ENCODE assay signal across 8 mouse cellular contexts in genomic region chr7:4788499-4789435, GRCm38 (mm10). TPM values are rescaled to one million over a fixed set of nuclear protein-coding genes. Genes with fewer than 3 reads are reported as not detected.
DNase-seq lines count a peak whose midpoint lies in the region; ATAC-seq and TF ChIP-seq lines count a peak whose summit lies in the region.

No protein-coding gene starts in this region.

- intact Hi-C loops in heart, postnatal 14 days (cut with DNase I), result loop anchor here (2.0 kb wide), 1 partner anchor 48 kb away; the partner anchor contains the start of gene Kmt5c

- H3K9me3 ChIP-seq in ES-Bruce4 (replicated peaks; ENCODE audit: control insufficient read depth, insufficient read depth, low read length, poor library complexity, severe bottlenecking), result no peaks in the 10 kb centered on the region
- no peaks in the 10 kb centered on the region for H3K9me3 ChIP-seq in forebrain, embryonic 13.5 days (replicated peaks)
- H3K9me3 ChIP-seq in lung, postnatal 0 days (ENCODE audit: low read length), result no peaks in the 10 kb centered on the region

- no peak for TF ChIP-seq EP300 in ES-Bruce4 (IDR thresholded peaks at IDR 0.05; ENCODE audit: insufficient read depth, low read depth, low read length)
- TF ChIP-seq EP300 in lung, postnatal 0 days (IDR thresholded peaks at IDR 0.05), result no peak

- peak; percentile 69 to 71 for DNase-seq in heart, postnatal 14 days
- DNase-seq in layer of hippocampus, postnatal 10 days (ENCODE audit: low spot score in 2 of 2), result peak; percentile 64 to 74
- peak; percentile 75 for DNase-seq in lung, postnatal 0 days (ENCODE audit: low spot score)
- DNase-seq in ovary, postnatal 10 days (ENCODE audit: low spot score), result peak; percentile 49
- DNase-seq in thymus, postnatal 25 days, result peak; percentile 47

- peak overlapping the region; percentile 41 for H3K27ac ChIP-seq in ES-Bruce4 (ENCODE audit: insufficient read depth, low read length)
- peak overlapping the region; percentile 48 for H3K27ac ChIP-seq in bone marrow macrophage, adult 2 months (ENCODE audit: insufficient read depth, low read depth, low read length)
- peak overlapping the region; percentile 25; the same call in 1 of the 2 replicates for H3K27ac ChIP-seq in forebrain, embryonic 13.5 days
- H3K27ac ChIP-seq in lung, postnatal 0 days (ENCODE audit: low read length), result peak overlapping the region; percentile 84

- no peaks in the 10 kb centered on the region for H3K4me1 ChIP-seq in ES-Bruce4 (ENCODE audit: control insufficient read depth, insufficient read depth, low read length)
- H3K4me1 ChIP-seq in bone marrow macrophage, adult 2 months (ENCODE audit: control insufficient read depth, insufficient read depth, low read length), result peaks cover 9% of the 10 kb centered on the region
- H3K4me1 ChIP-seq in forebrain, embryonic 13.5 days, result peaks cover 19% of the 10 kb centered on the region
- H3K4me1 ChIP-seq in lung, postnatal 0 days (ENCODE audit: insufficient read depth, low read depth, low read length), result 0 out of 2 replicates have a peak, but pooled peaks cover 7% of the 10 kb centered on the region

- no peaks in the 10 kb centered on the region for H3K27me3 ChIP-seq in ES-Bruce4 (ENCODE audit: control insufficient read depth, insufficient read depth, low read length, poor library complexity, severe bottlenecking)
- peaks cover 28% of the 10 kb centered on the region for H3K27me3 ChIP-seq in forebrain, embryonic 13.5 days
- H3K27me3 ChIP-seq in lung, postnatal 0 days (replicated peaks; ENCODE audit: insufficient read depth, low read length), result no peaks in the 10 kb centered on the region

- no peak for TF ChIP-seq POLR2A in ES-Bruce4 (IDR thresholded peaks at IDR 0.05; ENCODE audit: insufficient read depth, low read length)
- TF ChIP-seq POLR2A in bone marrow macrophage, adult 2 months (IDR thresholded peaks at IDR 0.05; ENCODE audit: borderline replicate concordance, low read depth, low read length), result no peak

- H3K36me3 ChIP-seq in ES-Bruce4 (ENCODE audit: control insufficient read depth, insufficient read depth, low read length, poor library complexity, severe bottlenecking), result peaks cover 8% of the 10 kb centered on the region
- peaks cover under 1% of the 10 kb centered on the region; the same call in 1 of the 2 replicates for H3K36me3 ChIP-seq in forebrain, embryonic 13.5 days (ENCODE audit: poor library complexity, severe bottlenecking)
- no peaks in the 10 kb centered on the region for H3K36me3 ChIP-seq in lung, postnatal 0 days (ENCODE audit: insufficient read depth, low read length)

- no peak for TF ChIP-seq CTCF in ES-Bruce4 (IDR thresholded peaks at IDR 0.05; ENCODE audit: low read depth, low read length)
- no peak for TF ChIP-seq CTCF in bone marrow macrophage, adult 2 months (IDR thresholded peaks at IDR 0.05; ENCODE audit: low read depth, low read length)
- TF ChIP-seq CTCF in lung, postnatal 0 days (IDR thresholded peaks at IDR 0.05), result peak; percentile 54

- 3% methylated on average over 54 of the region's 64 CpGs for WGBS in forebrain, embryonic 13.5 days
- 3% methylated on average over 46 of the region's 64 CpGs for WGBS in lung, postnatal 0 days

- peak overlapping the region; percentile 90 for H3K4me3 ChIP-seq in ES-Bruce4 (ENCODE audit: low read depth, low read length)
- H3K4me3 ChIP-seq in bone marrow macrophage, adult 2 months (ENCODE audit: insufficient read depth, low read length), result peak overlapping the region; percentile 78
- peak overlapping the region; percentile 52 for H3K4me3 ChIP-seq in forebrain, embryonic 13.5 days
- peak overlapping the region; percentile 58 for H3K4me3 ChIP-seq in lung, postnatal 0 days (ENCODE audit: low read depth, low read length)

- peak overlapping the region; percentile 86 for H3K9ac ChIP-seq in ES-Bruce4 (ENCODE audit: low read depth, poor library complexity, severe bottlenecking)
- peak overlapping the region; percentile 78 for H3K9ac ChIP-seq in forebrain, embryonic 13.5 days
- peak overlapping the region; percentile 64 for H3K9ac ChIP-seq in lung, postnatal 0 days (replicated peaks; ENCODE audit: low read depth)

- peak overlapping the region; percentile 87 for H3K4me2 ChIP-seq in forebrain, embryonic 13.5 days
- H3K4me2 ChIP-seq in lung, postnatal 0 days (replicated peaks; ENCODE audit: low read depth, low read length), result peak overlapping the region; percentile 94

- ATAC-seq in forebrain, embryonic 13.5 days, result peak; percentile 37; the same call in 1 of the 2 replicates
- ATAC-seq in lung, postnatal 0 days, result peak; percentile 39

RNA-seq across cellular contexts. Expression of gene Tmem238, which starts 0.7 kb away (rescaled TPM):
- polyA plus RNA-seq in ES-Bruce4 (2011; ENCODE audit: insufficient read depth, insufficient read length, low read depth, missing spikeins), result 2.6 and 6.8 TPM in 2 replicates
- 2.1 and 3.6 TPM in 2 replicates for polyA plus RNA-seq in bone marrow macrophage, adult 2 months (2012; ENCODE audit: insufficient read depth, insufficient read length, missing spikeins)
- polyA plus RNA-seq in forebrain, embryonic 13.5 days (2015; fragmentation: Nextera tagmentation; extraction: Ambion mirVana), result 2.6 and 2.7 TPM in 2 replicates
- total RNA-seq in heart, postnatal 14 days (2021), result 1 to 10 TPM; 4.2 to 4.3 TPM
- total RNA-seq in layer of hippocampus, postnatal 10 days (2021), result 1 to 10 TPM; 4.3 to 5.4 TPM
- 39.2 and 45.4 TPM in 2 replicates for polyA plus RNA-seq in lung, postnatal 0 days (2015; fragmentation: Nextera tagmentation; extraction: Ambion mirVana)

RNA-seq across cellular contexts. Expression of gene Rpl28, which starts 3.9 kb away (rescaled TPM):
- polyA plus RNA-seq in ES-Bruce4 (2011; ENCODE audit: insufficient read depth, insufficient read length, low read depth, missing spikeins), result 969 and 977 TPM in 2 replicates
- 636 and 681 TPM in 2 replicates for polyA plus RNA-seq in bone marrow macrophage, adult 2 months (2012; ENCODE audit: insufficient read depth, insufficient read length, missing spikeins)
- polyA plus RNA-seq in forebrain, embryonic 13.5 days (2015; fragmentation: Nextera tagmentation; extraction: Ambion mirVana), result 244 and 284 TPM in 2 replicates
- total RNA-seq in heart, postnatal 14 days (2021), result 100 to 1,000 TPM; 469 to 532 TPM
- 100 to 1,000 TPM; 540 to 663 TPM for total RNA-seq in layer of hippocampus, postnatal 10 days (2021)
- polyA plus RNA-seq in lung, postnatal 0 days (2015; fragmentation: Nextera tagmentation; extraction: Ambion mirVana), result 282 and 294 TPM in 2 replicates

RNA-seq across cellular contexts. Expression of gene Tmem190, which starts 6.0 kb away (rescaled TPM):
- polyA plus RNA-seq in ES-Bruce4 (2011; ENCODE audit: insufficient read depth, insufficient read length, low read depth, missing spikeins), result not detected in 2 replicates
- not detected in 2 replicates for polyA plus RNA-seq in bone marrow macrophage, adult 2 months (2012; ENCODE audit: insufficient read depth, insufficient read length, missing spikeins)
- polyA plus RNA-seq in forebrain, embryonic 13.5 days (2015; fragmentation: Nextera tagmentation; extraction: Ambion mirVana), result not detected in 2 replicates
- not detected for total RNA-seq in heart, postnatal 14 days (2021)
- total RNA-seq in layer of hippocampus, postnatal 10 days (2021), result not detected
- 0.55 and 0.74 TPM in 2 replicates for polyA plus RNA-seq in lung, postnatal 0 days (2015; fragmentation: Nextera tagmentation; extraction: Ambion mirVana)

RNA-seq across cellular contexts. Expression of gene Il11, which starts 6.1 kb away (rescaled TPM):
- polyA plus RNA-seq in ES-Bruce4 (2011; ENCODE audit: insufficient read depth, insufficient read length, low read depth, missing spikeins), result 1.4 and 1.9 TPM in 2 replicates
- polyA plus RNA-seq in bone marrow macrophage, adult 2 months (2012; ENCODE audit: insufficient read depth, insufficient read length, missing spikeins), result not detected in 2 replicates
- polyA plus RNA-seq in forebrain, embryonic 13.5 days (2015; fragmentation: Nextera tagmentation; extraction: Ambion mirVana), result 0.17 and 0.40 TPM in 2 replicates
- under 1 TPM in 1 of 2 experiments, not detected in 1; 0.12 TPM for total RNA-seq in heart, postnatal 14 days (2021)
- under 1 TPM; 0.38 to 0.41 TPM for total RNA-seq in layer of hippocampus, postnatal 10 days (2021)
- polyA plus RNA-seq in lung, postnatal 0 days (2015; fragmentation: Nextera tagmentation; extraction: Ambion mirVana), result 0.29 and 0.64 TPM in 2 replicates

RNA-seq across cellular contexts. Expression of gene Fam71e2, which starts 17.7 kb away (rescaled TPM):
- polyA plus RNA-seq in ES-Bruce4 (2011; ENCODE audit: insufficient read depth, insufficient read length, low read depth, missing spikeins), result not detected in 2 replicates
- not detected in 2 replicates for polyA plus RNA-seq in bone marrow macrophage, adult 2 months (2012; ENCODE audit: insufficient read depth, insufficient read length, missing spikeins)
- not detected in 2 replicates for polyA plus RNA-seq in forebrain, embryonic 13.5 days (2015; fragmentation: Nextera tagmentation; extraction: Ambion mirVana)
- total RNA-seq in heart, postnatal 14 days (2021), result not detected
- not detected for total RNA-seq in layer of hippocampus, postnatal 10 days (2021)
- polyA plus RNA-seq in lung, postnatal 0 days (2015; fragmentation: Nextera tagmentation; extraction: Ambion mirVana), result not detected in 2 replicates

Comparison
In these comparisons a context has a peak if more than half of its experiments do, and no peak if none do; other contexts are left out.
1. Peak in every context shown above with its lines: DNase-seq, ATAC-seq, H3K4me3 ChIP-seq and H3K27ac ChIP-seq.
2. H3K27ac ChIP-seq: peak in every context shown above with its lines; median percentile 84 in lung, postnatal 0 days; 48 in bone marrow macrophage, adult 2 months; 41 in ES-Bruce4; 25 in forebrain, embryonic 13.5 days.